Mouse (Mus musculus) liver, embryonic 14.5 days (tissue): ENCODE data around the gene 1700122O11Rik.

Experiments
- CTCF ChIP-seq: IDR thresholded peaks from 2 replicates; pipeline ENCODE4 v1.5.1; 2016; ENCODE audit warnings: antibody characterized with exemption, low read depth, control low read depth
- EP300 ChIP-seq: IDR thresholded peaks from 2 replicates; pipeline ENCODE4 v1.6.1; 2016; ENCODE audit warnings: antibody characterized with exemption, low read depth

DNA sequence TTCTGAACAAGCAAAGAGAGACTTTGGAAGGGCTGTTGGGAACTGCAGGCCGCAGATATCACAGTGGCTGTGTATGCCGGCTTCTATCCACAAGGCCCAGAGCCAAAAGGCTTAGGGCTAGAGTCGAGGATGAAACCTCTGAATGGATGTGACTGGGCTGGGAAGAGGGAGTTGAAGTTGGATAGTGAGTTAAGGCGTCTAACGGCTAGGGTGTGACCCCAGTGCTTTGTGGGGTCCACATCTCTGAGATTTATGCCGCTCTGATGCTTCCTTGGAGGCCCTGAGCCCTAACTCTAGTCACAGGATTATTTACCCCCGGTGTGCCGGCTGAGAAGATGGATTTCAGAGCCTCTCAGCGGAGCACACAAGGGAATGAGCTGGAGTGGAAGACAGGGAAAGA, 33.5 kb downstream of the 1700122O11Rik start:
- TF ChIP-seq EP300 (no peak), CTCF (no peak)
